Mouse (Mus musculus) heart, embryonic 15.5 days (tissue): Measurements from ENCODE around the gene Ccdc171. TPM values are rescaled to one million over a fixed set of nuclear protein-coding genes. Genes with fewer than 3 reads are reported as not detected.

Experiments
- ATAC-seq: fragments of 200-750 bp; cut with Nextera tagmentation; replicated peaks from 2 replicates; pipeline ENCODE4 v1.8.0; 2017; ENCODE audit warnings: low read depth, moderate TSS enrichment; ENCODE audit not compliant: insufficient number of reproducible peaks, insufficient read depth, low FRiP score
- H3K27ac ChIP-seq: fragments of 300-500 bp; sonication (generic); 2 replicates; pipeline ENCODE4 v1.5.1; 2015; ENCODE audit warnings: mild to moderate bottlenecking, inconsistent platforms
- H3K27me3 ChIP-seq: fragments of 300-500 bp; sonication (generic); 2 replicates; pipeline ENCODE4 v1.6.1; 2015; ENCODE audit warnings: inconsistent platforms
- H3K36me3 ChIP-seq: fragments of 300-500 bp; sonication (generic); 2 replicates; pipeline ENCODE4 v1.6.1; 2015; ENCODE audit warnings: mild to moderate bottlenecking, inconsistent platforms
- H3K4me1 ChIP-seq: fragments of 300-500 bp; sonication (generic); replicated peaks from 2 replicates; pipeline ENCODE4 v1.6.1; 2015; ENCODE audit warnings: inconsistent platforms
- H3K4me2 ChIP-seq: fragments of 300-500 bp; sonication (generic); 2 replicates; pipeline ENCODE4 v1.6.1; 2015; ENCODE audit warnings: inconsistent platforms, mild to moderate bottlenecking, moderate library complexity
- H3K4me3 ChIP-seq: fragments of 300-500 bp; sonication (generic); 2 replicates; pipeline ENCODE4 v1.5.1; 2015; ENCODE audit warnings: mild to moderate bottlenecking, inconsistent platforms
- H3K9ac ChIP-seq: fragments of 300-500 bp; sonication (generic); 2 replicates; pipeline ENCODE4 v1.6.1; 2015; ENCODE audit warnings: mild to moderate bottlenecking, inconsistent platforms
- H3K9me3 ChIP-seq: fragments of 300-500 bp; sonication (generic); replicated peaks from 2 replicates; pipeline ENCODE4 v1.6.1; 2016; ENCODE audit warnings: inconsistent platforms
- WGBS: fragments of 180-500 bp; shearing (Covaris S2); methylation state at CpG from one replicate; pipeline ENCODE4 v1.1.7; 2015; ENCODE audit warnings: mixed read lengths; 5-methylcytosine and 5-hydroxymethylcytosine counted together
- polyA plus RNA-seq: library from polyadenylated mRNA; unstranded; fragments of >200 nt; fragmentation: Nextera tagmentation; extraction: Ambion mirVana; gene quantifications from 2 replicates; pipeline ENCODE4 v1.2.1, GENCODE M21; 2015

Gene Ccdc171
- polyA plus RNA-seq, 1 experiment from 2014 or later = 3.3 TPM

GRCm38 (mm10) chr4:83725136-83725535 lies 199.8 kb downstream of the Ccdc171 start:
- no peaks in the 10 kb centered on the region for H3K27me3 ChIP-seq
- WGBS = 7% methylated on average over 2 of the region's 2 CpGs
- H3K27ac ChIP-seq = no peak overlapping the region
- no peak overlapping the region for H3K4me3 ChIP-seq
- ATAC-seq = no peak
- no peak overlapping the region for H3K4me2 ChIP-seq
- no peaks in the 10 kb centered on the region for H3K9me3 ChIP-seq
- no peak overlapping the region for H3K9ac ChIP-seq
- no peaks in the 10 kb centered on the region for H3K36me3 ChIP-seq
- H3K4me1 ChIP-seq = no peaks in the 10 kb centered on the region

- H3K4me3 ChIP-seq = no peak overlapping the region
- H3K27me3 ChIP-seq = no peaks in the 10 kb centered on the region
- H3K4me2 ChIP-seq = no peak overlapping the region
- H3K36me3 ChIP-seq = no peaks in the 10 kb centered on the region
- WGBS = 86% methylated on average over 9 of the region's 9 CpGs
- no peak overlapping the region for H3K9ac ChIP-seq
- ATAC-seq = no peak
- H3K9me3 ChIP-seq = no peaks in the 10 kb centered on the region
- no peaks in the 10 kb centered on the region for H3K4me1 ChIP-seq
- no peak overlapping the region for H3K27ac ChIP-seq
These were observed 214.0 kb downstream of the Ccdc171 start for GRCm38 (mm10) chr4:83739137-83739890.

- Histone ChIP-seq H3K27ac (no peak overlapping the region), H3K4me1 (no peaks in the 10 kb centered on the region), H3K36me3 (no peaks in the 10 kb centered on the region), H3K9me3 (no peaks in the 10 kb centered on the region), H3K4me3 (no peak overlapping the region), H3K4me2 (no peak overlapping the region), H3K27me3 (no peaks in the 10 kb centered on the region), H3K9ac (no peak overlapping the region)
- WGBS = 73% methylated on average over 4 of the region's 4 CpGs
- ATAC-seq = no peak
These were observed 214.5 kb downstream of the Ccdc171 start for GRCm38 (mm10) chr4:83739891-83740277.

GRCm38 (mm10) chr4:83742806-83743460 lies 217.6 kb downstream of the Ccdc171 start:
- Histone ChIP-seq H3K27me3 (no peaks in the 10 kb centered on the region), H3K27ac (no peak overlapping the region), H3K36me3 (no peaks in the 10 kb centered on the region), H3K4me3 (no peak overlapping the region), H3K9ac (no peak overlapping the region), H3K9me3 (no peaks in the 10 kb centered on the region), H3K4me1 (no peaks in the 10 kb centered on the region), H3K4me2 (no peak overlapping the region)
- ATAC-seq = no peak
- 57% methylated on average over 12 of the region's 12 CpGs for WGBS

GRCm38 (mm10) chr4:83775136-83775535 lies 249.8 kb downstream of the Ccdc171 start:
- Histone ChIP-seq H3K4me2 (no peak overlapping the region), H3K27ac (no peak overlapping the region), H3K9ac (no peak overlapping the region), H3K4me3 (no peak overlapping the region), H3K4me1 (no peaks in the 10 kb centered on the region), H3K27me3 (no peaks in the 10 kb centered on the region), H3K9me3 (no peaks in the 10 kb centered on the region), H3K36me3 (no peaks in the 10 kb centered on the region)
- ATAC-seq = no peak
- 82% methylated on average over 6 of the region's 6 CpGs for WGBS

- H3K4me2 ChIP-seq = no peak overlapping the region
- no peaks in the 10 kb centered on the region for H3K27me3 ChIP-seq
- no peak overlapping the region for H3K4me3 ChIP-seq
- WGBS = 96% methylated on average over 4 of the region's 4 CpGs
- H3K36me3 ChIP-seq = no peaks in the 10 kb centered on the region
- no peaks in the 10 kb centered on the region for H3K9me3 ChIP-seq
- no peak overlapping the region for H3K9ac ChIP-seq
- H3K27ac ChIP-seq = no peak overlapping the region
- no peaks in the 10 kb centered on the region for H3K4me1 ChIP-seq
- ATAC-seq = no peak
These were observed 254.7 kb downstream of the Ccdc171 start for GRCm38 (mm10) chr4:83780044-83780443.

- Histone ChIP-seq H3K27ac (no peak overlapping the region), H3K36me3 (no peaks in the 10 kb centered on the region), H3K4me1 (no peaks in the 10 kb centered on the region), H3K27me3 (no peaks in the 10 kb centered on the region), H3K9ac (no peak overlapping the region), H3K4me2 (no peak overlapping the region), H3K9me3 (no peaks in the 10 kb centered on the region), H3K4me3 (no peak overlapping the region)
- no peak for ATAC-seq
- 79% methylated on average over 2 of the region's 2 CpGs for WGBS
These were observed 259.8 kb downstream of the Ccdc171 start for GRCm38 (mm10) chr4:83785115-83785514.

- no peak overlapping the region for H3K4me3 ChIP-seq
- no peak overlapping the region for H3K27ac ChIP-seq
- H3K36me3 ChIP-seq = no peaks in the 10 kb centered on the region
- no peaks in the 10 kb centered on the region for H3K4me1 ChIP-seq
- no peak overlapping the region for H3K9ac ChIP-seq
- 50% methylated on average over 13 of the region's 13 CpGs for WGBS
- no peaks in the 10 kb centered on the region; the same call in 1 of the 2 replicates for H3K27me3 ChIP-seq
- no peaks in the 10 kb centered on the region for H3K9me3 ChIP-seq
- no peak overlapping the region for H3K4me2 ChIP-seq
- no peak for ATAC-seq
These were observed 266.5 kb downstream of the Ccdc171 start for GRCm38 (mm10) chr4:83791811-83792210.

- Histone ChIP-seq H3K36me3 (no peaks in the 10 kb centered on the region), H3K4me3 (no peak overlapping the region), H3K27me3 (no peaks in the 10 kb centered on the region; the same call in 1 of the 2 replicates), H3K9me3 (no peaks in the 10 kb centered on the region), H3K9ac (no peak overlapping the region), H3K4me2 (no peak overlapping the region; the same call in 1 of the 2 replicates), H3K4me1 (no peaks in the 10 kb centered on the region), H3K27ac (no peak overlapping the region)
- ATAC-seq = no peak
- WGBS = 25% methylated on average over 9 of the region's 9 CpGs
These were observed 269.1 kb downstream of the Ccdc171 start for GRCm38 (mm10) chr4:83794315-83794922.

- H3K9ac ChIP-seq = no peak overlapping the region
- H3K27ac ChIP-seq = no peak overlapping the region
- ATAC-seq = no peak
- H3K4me3 ChIP-seq = no peak overlapping the region
- H3K36me3 ChIP-seq = no peaks in the 10 kb centered on the region
- H3K27me3 ChIP-seq = no peaks in the 10 kb centered on the region; the same call in 1 of the 2 replicates
- WGBS = 61% methylated on average over 5 of the region's 5 CpGs
- no peaks in the 10 kb centered on the region for H3K4me1 ChIP-seq
- H3K4me2 ChIP-seq = no peak overlapping the region
- H3K9me3 ChIP-seq = no peaks in the 10 kb centered on the region
These were observed 269.6 kb downstream of the Ccdc171 start for GRCm38 (mm10) chr4:83794930-83795459.

- H3K4me1 ChIP-seq = no peaks in the 10 kb centered on the region
- no peaks in the 10 kb centered on the region; the same call in 1 of the 2 replicates for H3K27me3 ChIP-seq
- WGBS = 74% methylated on average over 14 of the region's 14 CpGs
- H3K36me3 ChIP-seq = no peaks in the 10 kb centered on the region
- H3K9ac ChIP-seq = no peak overlapping the region
- 0 out of 2 replicates have a peak overlapping the region, but pooled peaks have one; percentile 1 for H3K4me2 ChIP-seq
- no peak for ATAC-seq
- H3K4me3 ChIP-seq = no peak overlapping the region
- H3K9me3 ChIP-seq = no peaks in the 10 kb centered on the region
- no peak overlapping the region for H3K27ac ChIP-seq
These were observed 272.6 kb downstream of the Ccdc171 start for GRCm38 (mm10) chr4:83797976-83798375.
